Mouse (Mus musculus): ENCODE results near the gene Ank3.
A peak's percentile ranks its signal among the peaks of the same experiment; 100 is the strongest.

Gene Ank3

GRCm38 (mm10) chr10:70006380-70006779 lies 607.8 kb downstream of the Ank3 start:
- no peak for ATAC-seq (ENCODE audit: insufficient number of reproducible peaks, low FRiP score, low TSS enrichment)

- no peak for ATAC-seq (ENCODE audit: insufficient number of reproducible peaks, low FRiP score, low TSS enrichment)
Measured at GRCm38 (mm10) chr10:70011738-70012137, 613.2 kb downstream of the Ank3 start.

GRCm38 (mm10) chr10:70013931-70014330 lies 615.4 kb downstream of the Ank3 start:
- ATAC-seq (ENCODE audit: insufficient number of reproducible peaks, low FRiP score, low TSS enrichment), result no peak

- no peak for ATAC-seq (ENCODE audit: insufficient number of reproducible peaks, low FRiP score, low TSS enrichment)
Measured at GRCm38 (mm10) chr10:70015201-70015600, 616.6 kb downstream of the Ank3 start.

GRCm38 (mm10) chr10:70018691-70019090 lies 620.1 kb downstream of the Ank3 start:
- ATAC-seq (ENCODE audit: insufficient number of reproducible peaks, low FRiP score, low TSS enrichment), result peak; percentile 93

- ATAC-seq (ENCODE audit: insufficient number of reproducible peaks, low FRiP score, low TSS enrichment), result no peak
Measured at GRCm38 (mm10) chr10:70021667-70022066, 623.1 kb downstream of the Ank3 start.

- no peak for ATAC-seq (ENCODE audit: insufficient number of reproducible peaks, low FRiP score, low TSS enrichment)
Measured at GRCm38 (mm10) chr10:70022596-70022995, 624.0 kb downstream of the Ank3 start.

- no peak for ATAC-seq (ENCODE audit: insufficient number of reproducible peaks, low FRiP score, low TSS enrichment)
Measured at GRCm38 (mm10) chr10:70023861-70024260, 625.3 kb downstream of the Ank3 start.

GRCm38 (mm10) chr10:70031942-70032341 lies 633.4 kb downstream of the Ank3 start:
- no peak for ATAC-seq (ENCODE audit: insufficient number of reproducible peaks, low FRiP score, low TSS enrichment)

GRCm38 (mm10) chr10:70032982-70033381 lies 634.4 kb downstream of the Ank3 start:
- no peak for ATAC-seq (ENCODE audit: insufficient number of reproducible peaks, low FRiP score, low TSS enrichment)

- no peak for ATAC-seq (ENCODE audit: insufficient number of reproducible peaks, low FRiP score, low TSS enrichment)
Measured at GRCm38 (mm10) chr10:70033856-70034255, 635.3 kb downstream of the Ank3 start.

GRCm38 (mm10) chr10:70039871-70040291 lies 641.3 kb downstream of the Ank3 start:
- ATAC-seq (ENCODE audit: insufficient number of reproducible peaks, low FRiP score, low TSS enrichment), result no peak

- ATAC-seq (ENCODE audit: insufficient number of reproducible peaks, low FRiP score, low TSS enrichment), result no peak
Measured at GRCm38 (mm10) chr10:70041562-70041961, 643.0 kb downstream of the Ank3 start.

- ATAC-seq (ENCODE audit: insufficient number of reproducible peaks, low FRiP score, low TSS enrichment), result no peak
Measured at GRCm38 (mm10) chr10:70045722-70046121, 647.1 kb downstream of the Ank3 start.

GRCm38 (mm10) chr10:70049771-70050170 lies 651.2 kb downstream of the Ank3 start:
- no peak for ATAC-seq (ENCODE audit: insufficient number of reproducible peaks, low FRiP score, low TSS enrichment)

- ATAC-seq (ENCODE audit: insufficient number of reproducible peaks, low FRiP score, low TSS enrichment), result no peak
Measured at GRCm38 (mm10) chr10:70055291-70055690, 656.7 kb downstream of the Ank3 start.

- ATAC-seq (ENCODE audit: insufficient number of reproducible peaks, low FRiP score, low TSS enrichment), result no peak
Measured at GRCm38 (mm10) chr10:70057064-70057463, 658.5 kb downstream of the Ank3 start.

- no peak for ATAC-seq (ENCODE audit: insufficient number of reproducible peaks, low FRiP score, low TSS enrichment)
Measured at GRCm38 (mm10) chr10:70060021-70060688, 661.6 kb downstream of the Ank3 start.

- no peak for ATAC-seq (ENCODE audit: insufficient number of reproducible peaks, low FRiP score, low TSS enrichment)
Measured at GRCm38 (mm10) chr10:70060689-70061081, 662.1 kb downstream of the Ank3 start.

- ATAC-seq (ENCODE audit: insufficient number of reproducible peaks, low FRiP score, low TSS enrichment), result no peak
Measured at GRCm38 (mm10) chr10:70063881-70064555, 665.4 kb downstream of the Ank3 start.

- no peak for ATAC-seq (ENCODE audit: insufficient number of reproducible peaks, low FRiP score, low TSS enrichment)
Measured at GRCm38 (mm10) chr10:70065191-70065590, 666.6 kb downstream of the Ank3 start.
